Mouse (Mus musculus) heart, postnatal 0 days (tissue): ENCODE results near the gene Asic2.

Experiments
- CTCF ChIP-seq: IDR thresholded peaks from 2 replicates; pipeline ENCODE4 v1.5.1; 2016; ENCODE audit warnings: antibody characterized with exemption, control low read depth, low read depth
- EP300 ChIP-seq: IDR thresholded peaks from 2 replicates; pipeline ENCODE4 v1.6.1; 2016; ENCODE audit warnings: antibody characterized with exemption, low read depth

DNA sequence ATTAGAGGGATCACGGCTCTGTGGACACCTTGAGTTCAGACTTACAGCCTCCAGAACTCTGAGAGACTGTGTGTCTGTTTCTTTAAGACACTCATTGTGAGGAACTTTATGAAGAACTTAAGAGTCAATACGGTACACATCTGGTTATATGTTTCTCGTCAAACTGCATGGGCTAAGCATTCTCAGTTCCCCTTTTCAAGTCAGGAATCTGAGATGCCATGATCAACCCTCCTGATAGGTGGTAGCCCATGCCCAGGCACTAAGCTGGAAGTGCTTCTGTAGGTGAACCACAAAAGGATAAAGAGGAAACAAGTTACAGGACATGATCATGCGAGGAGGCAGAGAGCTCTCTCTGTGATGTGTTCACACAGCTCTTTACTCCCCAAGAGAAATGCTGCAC lies 55.2 kb downstream of the Asic2 start:
- TF ChIP-seq CTCF, result no peak
- TF ChIP-seq EP300, result no peak
